ENCODE assay signal across 16 mouse cellular contexts in the genomic region with DNA sequence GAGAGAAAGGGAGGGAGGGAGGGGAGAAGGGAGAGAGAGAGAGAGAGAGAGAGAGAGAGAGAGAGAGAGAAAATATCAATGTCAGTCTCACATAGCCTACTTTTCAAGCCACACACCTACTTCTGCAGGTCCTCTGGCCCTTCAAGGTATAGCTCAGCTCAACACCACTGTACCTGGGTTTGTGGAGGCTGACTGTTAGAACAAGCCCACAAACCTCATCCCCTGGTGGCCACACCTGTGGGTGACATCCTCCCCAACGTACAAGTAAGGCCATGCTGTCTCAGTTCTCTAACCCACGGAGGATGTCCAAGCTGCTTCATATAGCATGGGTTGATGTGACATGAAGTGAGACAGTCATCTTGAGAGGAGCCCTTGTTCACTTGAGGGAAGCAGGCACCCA. TPM values are rescaled to one million over a fixed set of nuclear protein-coding genes. Genes with fewer than 3 reads are reported as not detected.
DNase-seq lines count a peak whose midpoint lies in the region; ATAC-seq and TF ChIP-seq lines count a peak whose summit lies in the region.
"Had no signal": no experiment of that assay in that cellular context is flagged by ENCODE, and none has a peak within 500 bp of the region (broad histone marks: within the 10 kb centered on the region; RNA-seq: fewer than 3 reads in every experiment).

No protein-coding gene starts in this region.

- WGBS in lung, postnatal 0 days = 60% methylated on average over 2 of the region's 2 CpGs

- TF ChIP-seq RAD21 in CH12.LX (IDR thresholded peaks at IDR 0.05; ENCODE audit: low read depth, low read length) = peak; percentile 9; the same call in 1 of the 2 replicates

- no peak for TF ChIP-seq EP300 in lung, postnatal 0 days (IDR thresholded peaks at IDR 0.05)
- no peak for TF ChIP-seq EP300 in CH12.LX (IDR thresholded peaks at IDR 0.05; ENCODE audit: low read length)

- DNase-seq in lung, postnatal 0 days (ENCODE audit: low spot score) = no peak
- no peak for DNase-seq in lung, postnatal 10 days
- DNase-seq in CH12.LX (ENCODE audit: extremely low read depth) = no peak
- peak; percentile 60 for DNase-seq in thymus, postnatal 25 days
- no peak for DNase-seq in frontal cortex, postnatal 10 days (ENCODE audit: low spot score in 2 of 2)
- no peak for DNase-seq in left cerebral cortex, adult 18-20 months (ENCODE audit: low spot score in 2 of 2)
- DNase-seq: cerebellum, postnatal 25 days; heart, adult 2 months; heart, postnatal 14 days; right cerebral cortex, postnatal 25 days had no signal

- peak; percentile 19; the same call in 1 of the 2 replicates for TF ChIP-seq CTCF in lung, postnatal 0 days (IDR thresholded peaks at IDR 0.05)
- TF ChIP-seq CTCF in CH12.LX (conservative IDR thresholded peaks at IDR 0.05 in 1 of 2, IDR thresholded peaks at IDR 0.05 in 1 of 2; ENCODE audit: low read depth in 2 of 2, low read length in 2 of 2) = peak; percentile 15 to 26; a peak in 2 of 4 replicates

- TF ChIP-seq POLR2A in CH12.LX (IDR thresholded peaks at IDR 0.05; ENCODE audit: low read depth, low read length) (no peak), myocyte (IDR thresholded peaks at IDR 0.05; ENCODE audit: insufficient read length, low read depth) (no peak)

- H3K79me2 ChIP-seq in CH12.LX (replicated peaks; ENCODE audit: control insufficient read depth, extremely low read depth, insufficient read depth, poor library complexity, severe bottlenecking) (no peaks in the 10 kb centered on the region), myocyte (ENCODE audit: control insufficient read depth, insufficient read depth) (no peaks in the 10 kb centered on the region)

- no peak for ATAC-seq in lung, postnatal 0 days
- ATAC-seq: hindbrain, embryonic 16.5 days had no signal

- no peak overlapping the region for H3K27ac ChIP-seq in lung, postnatal 0 days (ENCODE audit: low read length)
- no peak overlapping the region for H3K27ac ChIP-seq in CH12.LX (ENCODE audit: insufficient read depth, low read depth)
- H3K27ac ChIP-seq: forebrain, embryonic 10.5 days; heart, adult 2 months; left cerebral cortex, adult 2 months; limb, embryonic 12.5 days; lung, embryonic 15.5 days had no signal

- H3K4me1 ChIP-seq in lung, postnatal 0 days (ENCODE audit: insufficient read depth, low read depth, low read length) = peaks cover 9% of the 10 kb centered on the region; the same call in 1 of the 2 replicates
- H3K4me1 ChIP-seq in CH12.LX (ENCODE audit: control insufficient read depth in 1 of 2, insufficient read depth in 2 of 2) = peaks cover 3 to 7% of the 10 kb centered on the region in 2 experiments; a peak in 3 of 4 replicates

- no peak overlapping the region for H3ac ChIP-seq in myocyte (ENCODE audit: control insufficient read depth, insufficient read length)

- H3K9me3 ChIP-seq in lung, postnatal 0 days (ENCODE audit: low read length) = no peaks in the 10 kb centered on the region
- no peaks in the 10 kb centered on the region for H3K9me3 ChIP-seq in CH12.LX (replicated peaks; ENCODE audit: low read length)
- H3K9me3 ChIP-seq: forebrain, embryonic 10.5 days; limb, embryonic 12.5 days; lung, embryonic 15.5 days had no signal

- H3K4me3 ChIP-seq in lung, postnatal 0 days (ENCODE audit: low read depth, low read length) = no peak overlapping the region
- H3K4me3 ChIP-seq in CH12.LX (replicated peaks in 1 of 3; ENCODE audit: low read depth in 2 of 3, low read length in 2 of 3, poor library complexity in 1 of 3) (no peak overlapping the region), myocyte (no peak overlapping the region)
- H3K4me3 ChIP-seq: forebrain, embryonic 10.5 days; heart, adult 2 months; left cerebral cortex, adult 2 months; limb, embryonic 12.5 days; lung, embryonic 15.5 days had no signal

- in situ Hi-C loops in CH12.LX (cut with MboI; ENCODE audit: low pct_ligation_motif_present, low pct_unique_long_range_greater_than_20kb, low sequenced_read_pairs) = no loop called here

- no peak overlapping the region for H3K4me2 ChIP-seq in lung, postnatal 0 days (replicated peaks; ENCODE audit: low read depth, low read length)
- no peak overlapping the region for H3K4me2 ChIP-seq in CH12.LX (ENCODE audit: insufficient read depth, low read depth, poor library complexity, severe bottlenecking)
- H3K4me2 ChIP-seq in myocyte (ENCODE audit: low read depth) = peak overlapping the region; percentile 12
- H3K4me2 ChIP-seq: limb, embryonic 12.5 days; lung, embryonic 15.5 days had no signal

- H3K27me3 ChIP-seq in lung, postnatal 0 days (replicated peaks; ENCODE audit: insufficient read depth, low read length) = no peaks in the 10 kb centered on the region
- H3K27me3 ChIP-seq in CH12.LX (replicated peaks) = peaks cover 2% of the 10 kb centered on the region
- H3K27me3 ChIP-seq in myocyte (ENCODE audit: control insufficient read depth, insufficient read depth, insufficient read length) = no peaks in the 10 kb centered on the region
- H3K27me3 ChIP-seq: limb, embryonic 12.5 days; lung, embryonic 15.5 days had no signal

- H3K36me3 ChIP-seq in lung, postnatal 0 days (ENCODE audit: insufficient read depth, low read length) = no peaks in the 10 kb centered on the region
- H3K36me3 ChIP-seq in CH12.LX (replicated peaks in 1 of 2; ENCODE audit: control insufficient read depth in 1 of 2, insufficient read depth in 1 of 2, low read length in 1 of 2) (no peaks in the 10 kb centered on the region), myocyte (ENCODE audit: control insufficient read depth, insufficient read depth) (no peaks in the 10 kb centered on the region)
- H3K36me3 ChIP-seq: forebrain, embryonic 10.5 days; limb, embryonic 12.5 days; lung, embryonic 15.5 days had no signal

- H3K9ac ChIP-seq in lung, postnatal 0 days (replicated peaks; ENCODE audit: low read depth) = no peak overlapping the region
- no peak overlapping the region for H3K9ac ChIP-seq in CH12.LX (ENCODE audit: insufficient read depth, low read depth)
- H3K9ac ChIP-seq: limb, embryonic 12.5 days; lung, embryonic 15.5 days had no signal

- dilution Hi-C loops in CH12.LX (cut with MboI; ENCODE audit: extremely low pct_ligation_motif_present, extremely low pct_unique_long_range_greater_than_20kb, low sequenced_read_pairs) = no loop called here

TF ChIP-seq in CH12.LX, 34 proteins besides CTCF, POLR2A, EP300 and RAD21 (continues in another document):
- TF ChIP-seq SIN3A (IDR thresholded peaks at IDR 0.05; ENCODE audit: low read length) = no peak
- no peak for TF ChIP-seq RCOR1 (conservative IDR thresholded peaks at IDR 0.05; ENCODE audit: low read depth, low read length)
- no peak for TF ChIP-seq JUN (IDR thresholded peaks at IDR 0.05; ENCODE audit: insufficient read depth, low read depth, low read length)
- no peak for TF ChIP-seq JUND (conservative IDR thresholded peaks at IDR 0.05; ENCODE audit: low read depth, low read length)
- no peak for TF ChIP-seq ZNF384 (IDR thresholded peaks at IDR 0.05; ENCODE audit: low read depth, low read length)
- no peak for TF ChIP-seq TBP (conservative IDR thresholded peaks at IDR 0.05; ENCODE audit: low read depth, low read length)
- no peak for TF ChIP-seq TCF12 (IDR thresholded peaks at IDR 0.05; ENCODE audit: low read depth, low read length)
- no peak for TF ChIP-seq MYC (IDR thresholded peaks at IDR 0.05; ENCODE audit: low read depth, low read length)
- no peak for TF ChIP-seq ZMIZ1 (IDR thresholded peaks at IDR 0.05; ENCODE audit: low read depth, low read length)
- no peak for TF ChIP-seq ZKSCAN1 (IDR thresholded peaks at IDR 0.05; ENCODE audit: borderline replicate concordance, low read depth, low read length)
- TF ChIP-seq GABPA (IDR thresholded peaks at IDR 0.05; ENCODE audit: insufficient replicate concordance, low read depth, low read length) = no peak
- no peak for TF ChIP-seq IRF4 (IDR thresholded peaks at IDR 0.05; ENCODE audit: low read depth, low read length)
- no peak for TF ChIP-seq KAT2A (IDR thresholded peaks at IDR 0.05; ENCODE audit: insufficient replicate concordance, low read length)
- no peak for TF ChIP-seq POLR2AphosphoS2 (IDR thresholded peaks at IDR 0.05; ENCODE audit: low read depth, low read length)

TF ChIP-seq in myocyte, 11 proteins besides CTCF, POLR2A, EP300 and RAD21:
- TF ChIP-seq MAX (IDR thresholded peaks at IDR 0.05; ENCODE audit: low read depth) (no peak), TCF3 (IDR thresholded peaks at IDR 0.05; ENCODE audit: insufficient read length, low read depth) (no peak), MYOG (IDR thresholded peaks at IDR 0.05; ENCODE audit: control insufficient read depth in 1 of 3, insufficient read depth in 1 of 3, insufficient read length in 2 of 3, low read depth in 2 of 3) (no peak), E2F4 (IDR thresholded peaks at IDR 0.05; ENCODE audit: insufficient read depth) (no peak), POLR2AphosphoS2 (IDR thresholded peaks at IDR 0.05; ENCODE audit: insufficient read length, low read depth) (no peak), MYOD1 (IDR thresholded peaks at IDR 0.05; ENCODE audit: control insufficient read depth in 1 of 3, insufficient read length in 2 of 3, low read depth in 2 of 3) (no peak), REST (IDR thresholded peaks at IDR 0.05; ENCODE audit: insufficient read depth, insufficient read length) (no peak), TCF12 (IDR thresholded peaks at IDR 0.05; ENCODE audit: insufficient read depth, poor library complexity, severe bottlenecking) (no peak), USF1 (IDR thresholded peaks at IDR 0.05; ENCODE audit: low read depth) (no peak), CEBPB (IDR thresholded peaks at IDR 0.05; ENCODE audit: insufficient read depth, poor library complexity, severe bottlenecking) (no peak), SRF (IDR thresholded peaks at IDR 0.05; ENCODE audit: control insufficient read depth, insufficient read length, low read depth) (no peak)

RNA-seq across cellular contexts. Expression of gene Myh9, which starts 35.2 kb away (rescaled TPM):
- polyA plus RNA-seq in lung, postnatal 0 days (2015; fragmentation: Nextera tagmentation; extraction: Ambion mirVana) = 59.3 and 67.3 TPM in 2 replicates
- total RNA-seq in CH12.LX (2012; rRNA removed) = 128 and 146 TPM in 2 replicates
- 43.8 and 46.4 TPM in 2 replicates for total RNA-seq in CH12.LX (2014; rRNA removed)
- 165 and 178 TPM in 2 replicates for polyA plus RNA-seq in CH12.LX (2012; ENCODE audit: insufficient read length, low read depth)
- polyA plus RNA-seq in myocyte (2012; fragmentation: generic; extraction: Trizol) = 466 TPM
- 10 to 100 TPM; 74.4 to 78.9 TPM for total RNA-seq in left cerebral cortex, adult 18-20 months (2021)

RNA-seq across cellular contexts. Expression of gene Txn2, which starts 51.6 kb away (rescaled TPM):
- polyA plus RNA-seq in lung, postnatal 0 days (2015; fragmentation: Nextera tagmentation; extraction: Ambion mirVana) = 121 and 122 TPM in 2 replicates
- total RNA-seq in CH12.LX (2012; rRNA removed) (105 and 122 TPM in 2 replicates), CH12.LX (2014; rRNA removed) (16.8 and 22.4 TPM in 2 replicates)
- polyA plus RNA-seq in CH12.LX (2012; ENCODE audit: insufficient read length, low read depth) (188 and 209 TPM in 2 replicates), myocyte (2012; fragmentation: generic; extraction: Trizol) (383 TPM)
- 100 to 1,000 TPM; 145 TPM for total RNA-seq in left cerebral cortex, adult 18-20 months (2021)
